Mouse (Mus musculus): ENCODE measurements around the gene Scn5a.

Gene Scn5a

GRCm38 (mm10) chr9:119564803-119565202 lies 14.0 kb downstream of the Scn5a start:
- no peak for DNase-seq (ENCODE audit: low read depth, low spot score)

GRCm38 (mm10) chr9:119563617-119564016 lies 15.2 kb downstream of the Scn5a start:
- DNase-seq (ENCODE audit: low read depth, low spot score) = no peak

GRCm38 (mm10) chr9:119562256-119562655 lies 16.6 kb downstream of the Scn5a start:
- no peak for DNase-seq (ENCODE audit: low read depth, low spot score)

- DNase-seq (ENCODE audit: low read depth, low spot score) = no peak
These were observed 17.1 kb downstream of the Scn5a start for GRCm38 (mm10) chr9:119561746-119562145.

- DNase-seq (ENCODE audit: low read depth, low spot score) = no peak
These were observed 19.1 kb downstream of the Scn5a start for GRCm38 (mm10) chr9:119559537-119560276.

- DNase-seq (ENCODE audit: low read depth, low spot score) = peak; percentile 30
These were observed 20.5 kb downstream of the Scn5a start for GRCm38 (mm10) chr9:119558119-119558854.

GRCm38 (mm10) chr9:119556043-119556442 lies 22.8 kb downstream of the Scn5a start:
- no peak for DNase-seq (ENCODE audit: low read depth, low spot score)

- DNase-seq (ENCODE audit: low read depth, low spot score) = no peak
These were observed 31.3 kb downstream of the Scn5a start for GRCm38 (mm10) chr9:119547528-119547927.

- DNase-seq (ENCODE audit: low read depth, low spot score) = no peak
These were observed 31.7 kb downstream of the Scn5a start for GRCm38 (mm10) chr9:119547128-119547527.

GRCm38 (mm10) chr9:119540726-119541125 lies 38.1 kb downstream of the Scn5a start:
- DNase-seq (ENCODE audit: low read depth, low spot score) = no peak

- no peak for DNase-seq (ENCODE audit: low read depth, low spot score)
These were observed 41.0 kb downstream of the Scn5a start for GRCm38 (mm10) chr9:119537823-119538222.

- no peak for DNase-seq (ENCODE audit: low read depth, low spot score)
These were observed 47.0 kb downstream of the Scn5a start for GRCm38 (mm10) chr9:119531684-119532417.

GRCm38 (mm10) chr9:119524511-119524910 lies 54.3 kb downstream of the Scn5a start:
- no peak for DNase-seq (ENCODE audit: low read depth, low spot score)

GRCm38 (mm10) chr9:119523301-119523700 lies 55.5 kb downstream of the Scn5a start:
- DNase-seq (ENCODE audit: low read depth, low spot score) = no peak

- DNase-seq (ENCODE audit: low read depth, low spot score) = no peak
These were observed 59.7 kb downstream of the Scn5a start for GRCm38 (mm10) chr9:119519116-119519515.

- no peak for DNase-seq (ENCODE audit: low read depth, low spot score)
These were observed 60.6 kb downstream of the Scn5a start for GRCm38 (mm10) chr9:119518177-119518576.

- DNase-seq (ENCODE audit: low read depth, low spot score) = no peak
These were observed 61.3 kb downstream of the Scn5a start for GRCm38 (mm10) chr9:119517467-119517866.

GRCm38 (mm10) chr9:119516815-119517214 lies 62.0 kb downstream of the Scn5a start:
- DNase-seq (ENCODE audit: low read depth, low spot score) = no peak

- no peak for DNase-seq (ENCODE audit: low read depth, low spot score)
These were observed 63.4 kb downstream of the Scn5a start for GRCm38 (mm10) chr9:119515454-119515853.

GRCm38 (mm10) chr9:119514986-119515385 lies 63.8 kb downstream of the Scn5a start:
- no peak for DNase-seq (ENCODE audit: low read depth, low spot score)

GRCm38 (mm10) chr9:119513816-119514215 lies 65.0 kb downstream of the Scn5a start:
- no peak for DNase-seq (ENCODE audit: low read depth, low spot score)

- DNase-seq (ENCODE audit: low read depth, low spot score) = no peak
These were observed 65.8 kb downstream of the Scn5a start for GRCm38 (mm10) chr9:119512993-119513392.
